Mouse (Mus musculus): ENCODE results near the gene 1700025G04Rik.

GRCm38 (mm10) chr1:151819190-151819589 is 270.7 kb downstream of the 1700025G04Rik start:
- TF ChIP-seq POLR2A (IDR thresholded peaks at IDR 0.05; ENCODE audit: extremely low read depth, insufficient read depth, low read length) (no peak), CTCF (IDR thresholded peaks at IDR 0.05; ENCODE audit: extremely low read depth, insufficient read depth, low read length) (no peak)

Measured in cortical plate, adult 2 months (tissue).